Mouse (Mus musculus) limb, embryonic 11.5 days (tissue): Measurements from ENCODE around the gene Aff3. TPM values are rescaled to one million over a fixed set of nuclear protein-coding genes. Genes with fewer than 3 reads are reported as not detected.

Experiments
- ATAC-seq: fragments of 200-750 bp; cut with Nextera tagmentation; 2 replicates; pipeline ENCODE4 v1.8.0; 2017; ENCODE audit warnings: low read depth; ENCODE audit not compliant: insufficient number of reproducible peaks, low FRiP score, low TSS enrichment
- DNase-seq: peaks from one replicate; pipeline ENCODE4 v3.0.0-alpha.2; 2015; ENCODE audit warnings: low spot score
- H3K27ac ChIP-seq: fragments of 300-500 bp; sonication (generic); replicated peaks from 2 replicates; pipeline ENCODE4 v1.5.1; 2014; ENCODE audit warnings: low read depth, mild to moderate bottlenecking, low read length
- H3K27me3 ChIP-seq: fragments of 300-500 bp; sonication (generic); 2 replicates; pipeline ENCODE4 v1.6.1; 2014; ENCODE audit warnings: mild to moderate bottlenecking, low read length, mixed read lengths; ENCODE audit not compliant: control insufficient read depth, insufficient read depth
- H3K36me3 ChIP-seq: fragments of 300-500 bp; sonication (generic); 2 replicates; pipeline ENCODE4 v1.6.1; 2014; ENCODE audit warnings: mild to moderate bottlenecking, low read length, moderate library complexity, mixed read lengths; ENCODE audit not compliant: control insufficient read depth, insufficient read depth
- H3K4me1 ChIP-seq: fragments of 300-500 bp; sonication (generic); 2 replicates; pipeline ENCODE4 v1.6.1; 2014; ENCODE audit warnings: low read length, mixed read lengths; ENCODE audit not compliant: control insufficient read depth, insufficient read depth
- H3K4me2 ChIP-seq: fragments of 300-500 bp; sonication (generic); 2 replicates; pipeline ENCODE4 v1.6.1; 2014; ENCODE audit warnings: low read depth, mild to moderate bottlenecking, moderate library complexity; ENCODE audit not compliant: severe bottlenecking
- H3K4me3 ChIP-seq: fragments of 300-500 bp; sonication (generic); 2 replicates; pipeline ENCODE4 v1.5.1; 2014; ENCODE audit warnings: low read depth, low read length
- H3K9ac ChIP-seq: fragments of 300-500 bp; sonication (generic); 2 replicates; pipeline ENCODE4 v1.6.1; 2014; ENCODE audit warnings: mild to moderate bottlenecking, low read length
- H3K9me3 ChIP-seq: fragments of 300-500 bp; sonication (generic); 2 replicates; pipeline ENCODE4 v1.6.1; 2016; ENCODE audit warnings: low read length; ENCODE audit not compliant: control insufficient read depth
- whole genome bisulfite sequencing: fragments of 180-500 bp; shearing (Covaris S2); extraction: QIAGEN DNeasy Blood & Tissue Kit; methylation state at CpG from one replicate; pipeline ENCODE4 v1.1.7; 2014; 5-methylcytosine and 5-hydroxymethylcytosine counted together
- polyA plus RNA-seq: library from polyadenylated mRNA; unstranded; fragments of >200 nt; fragmentation: Nextera tagmentation; extraction: Ambion mirVana; gene quantifications from 2 replicates; pipeline ENCODE4 v1.2.1, GENCODE M21; 2014

The Aff3 gene
- polyA plus RNA-seq, 1 experiment from 2014 or later: 43.9 TPM

DNA sequence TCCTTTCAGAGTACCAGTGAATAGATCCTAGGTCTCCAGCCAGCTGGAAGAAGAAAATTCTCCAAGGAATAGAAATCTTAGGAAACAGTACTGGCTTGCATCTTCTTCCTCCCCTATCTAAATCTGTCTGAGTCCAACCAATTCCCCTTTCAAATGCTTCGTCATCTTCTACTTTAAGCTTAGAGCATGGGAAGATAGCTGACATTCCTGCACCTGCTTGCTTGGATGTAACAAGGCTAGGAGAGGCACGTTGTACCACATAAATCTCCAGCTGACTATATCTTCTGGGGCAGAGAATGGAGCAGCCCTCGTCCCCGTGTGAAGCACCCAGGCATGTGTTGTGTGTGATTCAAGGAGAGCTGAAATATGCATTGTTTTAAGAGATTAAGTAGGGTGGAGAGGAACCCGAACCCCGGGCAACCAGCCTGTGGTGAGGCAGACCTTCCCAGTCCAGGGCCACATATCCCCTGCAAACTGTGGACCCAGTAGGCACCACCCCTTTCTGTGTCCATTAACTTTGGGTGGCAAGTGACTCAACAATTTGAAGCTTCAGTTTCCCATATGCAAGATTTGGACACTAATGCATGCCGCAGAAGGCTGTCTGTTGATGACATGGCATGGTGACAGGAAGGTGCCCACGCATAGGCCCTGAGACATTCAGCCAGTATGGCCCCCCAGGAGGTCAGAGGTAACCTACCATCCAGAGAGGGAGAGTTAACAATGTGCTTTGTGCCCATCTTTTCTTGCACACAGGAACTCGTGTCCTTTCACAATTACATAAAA is 424.1 kb downstream of the Aff3 start:
- 88% methylated on average over 9 of the region's 9 CpGs for WGBS
- no peaks in the 10 kb centered on the region for H3K9me3 ChIP-seq
- no peak for DNase-seq
- H3K36me3 ChIP-seq: no peaks in the 10 kb centered on the region
- H3K4me3 ChIP-seq: no peak overlapping the region
- H3K4me1 ChIP-seq: peaks cover 2% of the 10 kb centered on the region; the same call in 1 of the 2 replicates
- no peak overlapping the region for H3K4me2 ChIP-seq
- H3K27ac ChIP-seq: no peak overlapping the region
- H3K9ac ChIP-seq: no peak overlapping the region
- ATAC-seq: no peak
- no peaks in the 10 kb centered on the region for H3K27me3 ChIP-seq

DNA sequence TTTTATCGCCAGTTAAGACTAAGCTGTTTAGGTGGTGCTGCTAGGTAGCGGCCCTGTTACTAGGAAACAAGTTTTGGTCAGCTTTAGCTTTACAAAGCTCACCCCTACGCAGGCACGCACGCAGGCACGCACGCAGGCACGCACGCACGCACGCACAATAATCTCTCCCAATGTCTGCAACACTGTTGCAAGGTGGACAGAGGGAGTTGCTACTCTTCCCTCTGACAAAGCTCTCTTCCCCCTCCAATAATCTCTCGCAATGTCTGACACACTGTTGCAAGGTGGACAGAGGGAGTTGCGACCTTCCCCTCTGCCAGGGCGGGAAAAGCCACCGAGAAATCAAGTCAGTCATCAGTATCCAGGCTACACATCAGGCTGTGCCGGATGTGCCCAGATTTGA is 425.2 kb downstream of the Aff3 start:
- no peak overlapping the region for H3K4me2 ChIP-seq
- no peaks in the 10 kb centered on the region for H3K9me3 ChIP-seq
- no peaks in the 10 kb centered on the region for H3K27me3 ChIP-seq
- H3K27ac ChIP-seq: no peak overlapping the region
- H3K4me1 ChIP-seq: peaks cover 2% of the 10 kb centered on the region; the same call in 1 of the 2 replicates
- no peak overlapping the region for H3K4me3 ChIP-seq
- H3K36me3 ChIP-seq: no peaks in the 10 kb centered on the region
- DNase-seq: no peak
- no peak for ATAC-seq
- H3K9ac ChIP-seq: no peak overlapping the region
- 95% methylated on average over 16 of the region's 16 CpGs for WGBS

DNA sequence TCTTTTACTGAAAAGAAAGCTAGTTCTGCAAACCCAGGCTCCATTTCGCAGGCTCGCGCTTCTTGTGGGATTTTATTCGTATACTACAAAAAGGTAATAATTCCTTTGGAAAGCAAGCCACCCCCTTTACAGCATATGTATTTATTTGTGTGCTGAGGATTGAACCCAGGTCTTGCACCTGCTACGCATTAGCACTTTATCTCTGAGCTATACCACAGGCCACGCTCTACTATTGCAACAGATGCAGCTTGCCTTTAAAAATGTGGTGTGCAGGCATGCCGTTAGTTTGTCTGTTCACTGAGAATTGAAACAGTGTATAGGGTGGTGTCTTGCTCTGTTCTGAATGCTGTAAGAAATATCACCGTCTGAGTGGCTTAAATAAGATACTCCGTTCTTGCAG is 426.9 kb downstream of the Aff3 start:
- Histone ChIP-seq H3K4me3 (no peak overlapping the region), H3K4me2 (no peak overlapping the region), H3K27ac (no peak overlapping the region), H3K27me3 (no peaks in the 10 kb centered on the region), H3K36me3 (no peaks in the 10 kb centered on the region), H3K4me1 (0 out of 2 replicates have a peak, but pooled peaks cover 2% of the 10 kb centered on the region), H3K9me3 (no peaks in the 10 kb centered on the region), H3K9ac (no peak overlapping the region)
- DNase-seq (no peak), ATAC-seq (no peak)
- WGBS: 72% methylated on average over 9 of the region's 9 CpGs

DNA sequence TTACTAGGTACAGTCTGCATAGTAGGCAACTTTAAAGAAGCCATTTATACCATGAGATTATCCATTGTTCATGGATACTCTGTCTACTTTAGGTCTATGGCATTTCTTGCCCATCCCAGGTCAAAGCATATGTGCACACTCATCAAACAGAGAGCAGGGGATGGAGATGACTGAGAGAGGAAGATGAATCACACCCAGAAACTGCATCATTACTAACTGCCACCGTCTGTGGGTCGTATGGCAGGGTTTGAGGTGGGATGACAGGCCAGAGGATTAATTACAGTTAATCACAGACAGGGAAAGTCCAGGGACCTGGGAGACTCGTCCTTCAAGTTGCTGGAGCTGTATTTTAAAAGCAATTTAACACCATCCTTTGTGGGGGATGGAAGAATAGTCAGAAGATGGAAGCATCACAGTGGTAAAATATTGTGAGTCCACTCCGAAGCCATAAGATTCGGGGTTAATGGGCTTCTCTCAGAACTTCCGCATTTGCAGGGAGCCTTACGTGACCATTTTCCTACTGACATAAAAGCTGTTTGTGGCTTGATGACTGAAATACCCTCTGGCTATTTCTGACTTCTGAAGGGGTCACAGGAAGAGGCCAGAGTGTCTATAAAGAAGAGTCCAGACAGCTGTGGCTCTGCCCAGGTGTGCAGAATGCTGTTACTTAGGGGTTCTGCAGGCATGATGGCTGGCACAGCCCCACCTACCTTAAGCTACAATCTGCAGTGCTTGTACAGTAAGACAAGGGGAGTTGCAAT is 427.5 kb downstream of the Aff3 start:
- Histone ChIP-seq H3K36me3 (no peaks in the 10 kb centered on the region), H3K4me2 (no peak overlapping the region), H3K4me1 (0 out of 2 replicates have a peak, but pooled peaks cover under 1% of the 10 kb centered on the region), H3K27me3 (no peaks in the 10 kb centered on the region), H3K27ac (no peak overlapping the region), H3K9me3 (no peaks in the 10 kb centered on the region), H3K9ac (no peak overlapping the region), H3K4me3 (no peak overlapping the region)
- 31% methylated on average over 7 of the region's 7 CpGs for WGBS
- ATAC-seq (no peak), DNase-seq (no peak)

DNA sequence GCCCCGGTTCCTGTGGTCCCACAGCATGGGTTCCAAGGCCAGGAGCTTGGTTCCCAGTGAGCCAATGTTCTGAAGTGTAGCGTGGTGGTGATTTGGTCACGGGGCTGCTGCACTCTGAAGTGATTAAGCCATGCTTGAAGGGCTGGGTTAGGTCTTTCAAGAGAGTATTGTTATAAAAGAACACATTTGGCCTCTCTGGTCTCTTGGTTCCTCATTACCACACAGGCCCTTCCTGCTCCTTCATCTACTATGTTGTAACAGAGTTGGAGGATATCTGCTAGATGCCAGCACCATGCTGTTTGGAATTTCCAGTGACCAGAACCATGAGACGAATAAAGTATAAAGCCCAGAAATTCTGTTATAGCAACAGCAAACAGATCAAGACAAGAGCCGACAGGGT is 431.6 kb downstream of the Aff3 start:
- no peak for DNase-seq
- no peak overlapping the region for H3K27ac ChIP-seq
- H3K9ac ChIP-seq: no peak overlapping the region
- no peaks in the 10 kb centered on the region for H3K27me3 ChIP-seq
- WGBS: 93% methylated on average over 5 of the region's 5 CpGs
- no peak overlapping the region for H3K4me3 ChIP-seq
- H3K4me2 ChIP-seq: no peak overlapping the region
- no peak for ATAC-seq
- no peaks in the 10 kb centered on the region for H3K4me1 ChIP-seq
- H3K36me3 ChIP-seq: no peaks in the 10 kb centered on the region
- no peaks in the 10 kb centered on the region for H3K9me3 ChIP-seq

DNA sequence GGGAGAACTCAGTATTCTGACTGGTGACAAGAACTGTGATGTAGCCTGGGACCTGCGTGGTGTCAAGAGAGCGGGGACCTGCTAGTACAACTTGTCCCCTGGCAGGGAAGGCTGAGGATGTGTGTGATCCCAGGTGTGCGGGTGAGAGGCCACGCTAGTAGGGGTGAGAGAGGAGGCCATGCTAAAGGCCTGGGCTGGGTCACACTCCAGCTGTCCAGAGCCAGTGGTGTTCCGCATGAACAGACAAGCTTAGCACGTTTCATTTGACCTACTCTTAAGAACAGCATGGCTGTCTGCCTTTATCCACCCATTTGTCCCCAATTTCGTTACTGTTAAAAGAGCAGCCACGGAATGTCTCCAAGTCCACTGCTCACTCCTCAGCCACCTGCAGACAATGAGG is 434.7 kb downstream of the Aff3 start:
- ATAC-seq (no peak), DNase-seq (no peak)
- no peak overlapping the region for H3K9ac ChIP-seq
- H3K27me3 ChIP-seq: no peaks in the 10 kb centered on the region
- 88% methylated on average over 8 of the region's 8 CpGs for WGBS
- no peaks in the 10 kb centered on the region for H3K36me3 ChIP-seq
- H3K4me2 ChIP-seq: no peak overlapping the region
- no peaks in the 10 kb centered on the region for H3K4me1 ChIP-seq
- H3K9me3 ChIP-seq: peaks cover 4% of the 10 kb centered on the region; the same call in 1 of the 2 replicates
- H3K4me3 ChIP-seq: no peak overlapping the region
- no peak overlapping the region for H3K27ac ChIP-seq

DNA sequence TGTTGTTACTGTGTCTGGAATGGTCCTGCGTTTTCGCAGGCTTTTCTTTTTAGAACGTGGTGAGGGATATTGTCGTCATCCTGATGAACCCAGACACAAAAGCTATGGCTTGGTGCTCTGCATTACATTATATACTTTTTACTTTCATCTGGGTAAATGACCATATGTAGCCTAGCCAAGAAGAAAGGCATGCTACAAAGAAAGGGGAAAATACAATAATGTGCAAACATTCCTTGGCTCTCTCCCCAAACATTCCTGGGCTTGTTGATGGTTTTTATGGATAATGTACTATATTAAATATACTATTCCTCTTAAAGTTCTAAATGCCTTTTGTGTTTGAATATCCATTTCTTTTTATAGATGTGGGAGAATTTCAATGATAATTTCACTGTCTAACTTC is 435.9 kb downstream of the Aff3 start:
- no peak overlapping the region for H3K9ac ChIP-seq
- no peaks in the 10 kb centered on the region for H3K4me1 ChIP-seq
- no peak overlapping the region for H3K27ac ChIP-seq
- H3K4me3 ChIP-seq: no peak overlapping the region
- peaks cover 2% of the 10 kb centered on the region; the same call in 1 of the 2 replicates for H3K36me3 ChIP-seq
- H3K4me2 ChIP-seq: no peak overlapping the region
- WGBS: 95% methylated on average over 4 of the region's 4 CpGs
- H3K27me3 ChIP-seq: no peaks in the 10 kb centered on the region
- no peak for ATAC-seq
- H3K9me3 ChIP-seq: peaks cover 14% of the 10 kb centered on the region; the same call in 1 of the 2 replicates
- no peak for DNase-seq

DNA sequence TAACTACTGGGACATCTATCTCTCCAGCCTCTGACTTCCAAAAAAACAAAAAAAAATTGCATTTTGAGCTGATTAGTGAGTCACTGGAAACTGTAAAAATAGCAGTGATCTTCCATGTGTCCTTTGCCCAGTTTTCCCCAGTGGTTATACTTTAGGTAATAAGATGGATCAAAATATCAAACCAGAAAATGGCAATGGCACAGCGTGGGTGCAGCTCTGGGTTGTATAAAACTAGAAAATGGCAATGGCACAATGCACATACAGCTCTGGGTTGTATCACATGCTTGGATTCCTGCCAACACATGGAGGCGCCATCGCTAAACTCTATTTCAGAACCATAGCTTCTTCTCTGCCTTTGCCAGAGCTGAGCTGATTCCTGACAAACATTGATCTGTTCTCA is 439.6 kb downstream of the Aff3 start:
- no peak for DNase-seq
- no peak for ATAC-seq
- Histone ChIP-seq H3K9me3 (peaks cover 19% of the 10 kb centered on the region; the same call in 1 of the 2 replicates), H3K4me1 (no peaks in the 10 kb centered on the region), H3K9ac (no peak overlapping the region), H3K27me3 (no peaks in the 10 kb centered on the region), H3K4me2 (no peak overlapping the region), H3K27ac (no peak overlapping the region), H3K36me3 (peaks cover 2% of the 10 kb centered on the region; the same call in 1 of the 2 replicates), H3K4me3 (no peak overlapping the region)
- 93% methylated on average over 3 of the region's 3 CpGs for WGBS
